Mouse (Mus musculus) neural tube, embryonic 11.5 days (tissue): ENCODE data around the gene Akap8. TPM values are rescaled to one million over a fixed set of nuclear protein-coding genes. Genes with fewer than 3 reads are reported as not detected.
A peak's percentile ranks its signal among the peaks of the same experiment; 100 is the strongest.

Experiments
- ATAC-seq: fragments of 200-750 bp; cut with Nextera tagmentation; 2 replicates; pipeline ENCODE4 v1.8.0; 2017; ENCODE audit warnings: moderate number of reproducible peaks, mild to moderate bottlenecking, moderate TSS enrichment, moderate library complexity; ENCODE audit not compliant: insufficient read depth, low FRiP score, low TSS enrichment
- DNase-seq: peaks from one replicate; pipeline ENCODE4 v3.0.0-alpha.2; 2015; ENCODE audit warnings: low spot score
- H3K27ac ChIP-seq: fragments of 300-500 bp; sonication (generic); 2 replicates; pipeline ENCODE4 v1.5.1; 2014; ENCODE audit warnings: low read depth, mild to moderate bottlenecking, low read length
- H3K27me3 ChIP-seq: fragments of 300-500 bp; sonication (generic); 2 replicates; pipeline ENCODE4 v1.6.1; 2014; ENCODE audit warnings: mild to moderate bottlenecking, low read length, mixed read lengths; ENCODE audit not compliant: control insufficient read depth, insufficient read depth
- H3K36me3 ChIP-seq: fragments of 300-500 bp; sonication (generic); 2 replicates; pipeline ENCODE4 v1.6.1; 2014; ENCODE audit warnings: mild to moderate bottlenecking, low read length, moderate library complexity, mixed read lengths; ENCODE audit not compliant: control insufficient read depth, insufficient read depth
- H3K4me1 ChIP-seq: fragments of 300-500 bp; sonication (generic); 2 replicates; pipeline ENCODE4 v1.6.1; 2014; ENCODE audit warnings: low read length, mixed read lengths; ENCODE audit not compliant: control insufficient read depth, insufficient read depth
- H3K4me2 ChIP-seq: fragments of 300-500 bp; sonication (generic); 2 replicates; pipeline ENCODE4 v1.6.1; 2014; ENCODE audit warnings: low read depth, mild to moderate bottlenecking, moderate library complexity
- H3K4me3 ChIP-seq: fragments of 300-500 bp; sonication (generic); 2 replicates; pipeline ENCODE4 v1.5.1; 2014; ENCODE audit warnings: low read depth, low read length
- H3K9ac ChIP-seq: fragments of 300-500 bp; sonication (generic); 2 replicates; pipeline ENCODE4 v1.6.1; 2014; ENCODE audit warnings: mild to moderate bottlenecking, low read length
- H3K9me3 ChIP-seq: fragments of 300-500 bp; sonication (generic); 2 replicates; pipeline ENCODE4 v1.6.1; 2016; ENCODE audit warnings: low read length; ENCODE audit not compliant: control insufficient read depth
- WGBS: fragments of 180-500 bp; shearing (Covaris S2); extraction: QIAGEN DNeasy Blood & Tissue Kit; methylation state at CpG from one replicate; pipeline ENCODE4 v1.1.7; 2014; 5-methylcytosine and 5-hydroxymethylcytosine counted together
- polyA plus RNA-seq: library from polyadenylated mRNA; unstranded; fragments of >200 nt; fragmentation: Nextera tagmentation; extraction: Ambion mirVana; gene quantifications from 2 replicates; pipeline ENCODE4 v1.2.1, GENCODE M21; 2014

The Akap8 gene
- polyA plus RNA-seq, 1 experiment from 2014 or later = 51.8 TPM

DNA sequence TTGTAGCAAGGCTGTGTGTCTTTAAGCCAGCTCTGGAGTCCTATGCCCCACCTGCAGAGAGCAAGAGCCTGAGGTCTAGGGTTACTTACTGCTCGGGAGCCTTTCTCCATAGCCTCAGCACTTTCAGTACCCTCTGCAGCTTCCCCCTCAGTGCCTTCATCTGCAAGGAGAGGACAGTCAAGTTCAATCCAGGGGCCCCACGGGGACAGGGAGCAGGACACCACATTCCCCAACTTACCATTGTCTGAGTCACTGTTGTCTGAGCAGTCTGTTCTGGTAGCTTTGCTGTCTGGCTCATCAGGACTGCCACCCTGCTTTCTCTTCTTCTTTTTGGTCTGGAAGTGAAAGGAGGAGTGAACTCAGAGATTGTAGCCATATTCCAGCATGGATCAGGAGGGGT lies 14.8 kb upstream of the Akap8 start:
- peaks cover 25% of the 10 kb centered on the region for H3K36me3 ChIP-seq
- no peaks in the 10 kb centered on the region for H3K27me3 ChIP-seq
- no peak overlapping the region for H3K9ac ChIP-seq

DNA sequence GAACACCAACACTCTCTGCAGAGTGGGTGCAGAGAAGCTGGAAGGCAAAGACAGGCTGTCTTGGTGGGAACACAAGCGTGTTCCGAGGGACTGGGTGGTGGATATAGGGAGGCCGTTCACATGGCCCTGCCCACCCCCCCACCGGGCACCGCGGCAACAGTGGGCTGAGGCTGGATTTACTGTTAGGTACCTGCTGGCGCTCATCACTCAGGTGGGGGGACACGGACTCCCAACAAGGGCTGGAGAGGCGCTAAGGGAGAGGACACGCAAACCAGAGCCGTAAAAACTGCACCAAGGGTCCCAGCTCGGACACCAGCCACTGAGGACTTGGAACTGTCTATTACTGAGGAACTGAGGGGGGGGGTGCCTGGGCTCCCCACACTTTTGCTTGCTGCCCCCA lies 13.9 kb upstream of the Akap8 start:
- H3K4me3 ChIP-seq = no peak overlapping the region
- ATAC-seq (no peak), DNase-seq (no peak)
- no peak overlapping the region for H3K9ac ChIP-seq
- no peaks in the 10 kb centered on the region for H3K27me3 ChIP-seq
- 94% methylated on average over 12 of the region's 12 CpGs for WGBS
- H3K36me3 ChIP-seq = peaks cover 25% of the 10 kb centered on the region
- H3K4me1 ChIP-seq = no peaks in the 10 kb centered on the region
- H3K4me2 ChIP-seq = no peak overlapping the region
- H3K9me3 ChIP-seq = no peaks in the 10 kb centered on the region
- H3K27ac ChIP-seq = no peak overlapping the region

More for the DNA sequence above, 14.8 kb upstream of the Akap8 start:
- no peak overlapping the region for H3K27ac ChIP-seq
- DNase-seq = no peak
- H3K4me1 ChIP-seq = no peaks in the 10 kb centered on the region
- H3K9me3 ChIP-seq = no peaks in the 10 kb centered on the region
- H3K4me3 ChIP-seq = no peak overlapping the region
- H3K4me2 ChIP-seq = no peak overlapping the region
- no peak for ATAC-seq
- 88% methylated on average over 2 of the region's 2 CpGs for WGBS

- H3K27me3 ChIP-seq = no peaks in the 10 kb centered on the region
- no peak overlapping the region for H3K9ac ChIP-seq
- H3K4me3 ChIP-seq = no peak overlapping the region
- WGBS = 92% methylated on average over 31 of the region's 31 CpGs
- no peak overlapping the region for H3K4me2 ChIP-seq
- no peaks in the 10 kb centered on the region for H3K9me3 ChIP-seq
- DNase-seq = no peak
- peaks cover 25% of the 10 kb centered on the region for H3K36me3 ChIP-seq
- no peaks in the 10 kb centered on the region for H3K4me1 ChIP-seq
- no peak for ATAC-seq
- no peak overlapping the region for H3K27ac ChIP-seq
Measured at GRCm38 (mm10) chr17:32333675-32334303, 12.8 kb upstream of the Akap8 start.

GRCm38 (mm10) chr17:32327501-32327900 lies 6.5 kb upstream of the Akap8 start:
- Histone ChIP-seq H3K9ac (no peak overlapping the region), H3K27me3 (no peaks in the 10 kb centered on the region), H3K36me3 (peaks cover 4% of the 10 kb centered on the region; the same call in 1 of the 2 replicates), H3K27ac (no peak overlapping the region), H3K4me3 (no peak overlapping the region), H3K4me1 (no peaks in the 10 kb centered on the region; the same call in 1 of the 2 replicates), H3K4me2 (no peak overlapping the region), H3K9me3 (no peaks in the 10 kb centered on the region)
- DNase-seq (no peak), ATAC-seq (no peak)

DNA sequence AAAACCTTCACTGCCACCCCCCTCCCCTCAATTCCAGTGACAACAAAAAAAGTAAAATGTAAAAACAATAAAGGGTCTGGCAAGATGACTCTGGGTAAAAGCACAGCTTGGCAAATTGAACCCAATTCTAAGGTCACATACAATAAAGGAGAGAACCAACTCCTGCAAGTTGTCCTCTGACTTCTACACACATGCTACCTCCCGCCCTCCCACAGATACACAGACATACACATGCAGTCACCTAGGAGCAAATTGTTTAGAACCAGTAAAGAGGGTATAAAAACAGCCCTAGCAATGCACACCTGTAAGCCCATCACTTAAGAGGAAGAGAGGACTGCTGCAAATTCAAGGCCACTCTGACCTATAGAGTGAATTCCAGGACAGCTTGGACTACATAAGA lies 1.8 kb upstream of the Akap8 start:
- Histone ChIP-seq H3K27me3 (no peaks in the 10 kb centered on the region), H3K9ac (no peak overlapping the region), H3K27ac (no peak overlapping the region), H3K4me1 (peaks cover 11% of the 10 kb centered on the region; the same call in 1 of the 2 replicates), H3K36me3 (peaks cover 4% of the 10 kb centered on the region), H3K9me3 (no peaks in the 10 kb centered on the region), H3K4me3 (no peak overlapping the region), H3K4me2 (no peak overlapping the region)
- DNase-seq (no peak), ATAC-seq (no peak)
- 91% methylated on average over 1 of the region's 1 CpGs for WGBS

DNA sequence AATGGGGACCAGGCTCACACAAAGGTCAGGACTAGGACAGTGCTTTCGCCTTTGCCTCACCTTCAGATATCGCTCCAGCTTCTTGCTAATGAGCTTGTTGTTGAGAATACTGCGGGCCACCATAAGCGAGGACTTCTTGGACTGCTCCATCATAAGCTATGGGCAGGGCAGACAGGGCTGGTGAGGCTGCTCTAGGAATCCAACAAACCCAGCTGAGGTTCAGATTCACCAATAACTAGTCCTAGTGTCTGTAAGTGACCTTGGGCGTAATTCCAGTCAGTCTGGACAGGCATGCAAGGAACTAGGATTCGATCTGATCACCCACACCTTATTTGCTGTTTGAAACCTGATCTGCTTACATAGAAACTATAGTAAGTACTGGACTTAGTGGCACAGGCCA lies 798 bp upstream of the Akap8 start:
- H3K4me3 ChIP-seq = peak overlapping the region; percentile 87
- ATAC-seq (no peak), DNase-seq (no peak)
- H3K27ac ChIP-seq = peak overlapping the region; percentile 94
- H3K4me1 ChIP-seq = peaks cover 11% of the 10 kb centered on the region; the same call in 1 of the 2 replicates
- no peaks in the 10 kb centered on the region for H3K27me3 ChIP-seq
- H3K4me2 ChIP-seq = peak overlapping the region; percentile 93
- no peaks in the 10 kb centered on the region for H3K9me3 ChIP-seq
- 24% methylated on average over 6 of the region's 6 CpGs for WGBS
- H3K9ac ChIP-seq = peak overlapping the region; percentile 73
- H3K36me3 ChIP-seq = peaks cover 13% of the 10 kb centered on the region

GRCm38 (mm10) chr17:32321390-32321734 lies 324 bp upstream of the Akap8 start:
- H3K27me3 ChIP-seq = no peaks in the 10 kb centered on the region
- DNase-seq (no peak), ATAC-seq (peak; percentile 79)
- H3K9me3 ChIP-seq = no peaks in the 10 kb centered on the region
- H3K4me1 ChIP-seq = peaks cover 11% of the 10 kb centered on the region; the same call in 1 of the 2 replicates
- peaks cover 17% of the 10 kb centered on the region for H3K36me3 ChIP-seq
- H3K9ac ChIP-seq = peak overlapping the region; percentile 73
- peak overlapping the region; percentile 87 for H3K4me3 ChIP-seq
- WGBS = 0% methylated on average over 21 of the region's 23 CpGs
- peak overlapping the region; percentile 94 for H3K27ac ChIP-seq
- H3K4me2 ChIP-seq = peak overlapping the region; percentile 93

DNA sequence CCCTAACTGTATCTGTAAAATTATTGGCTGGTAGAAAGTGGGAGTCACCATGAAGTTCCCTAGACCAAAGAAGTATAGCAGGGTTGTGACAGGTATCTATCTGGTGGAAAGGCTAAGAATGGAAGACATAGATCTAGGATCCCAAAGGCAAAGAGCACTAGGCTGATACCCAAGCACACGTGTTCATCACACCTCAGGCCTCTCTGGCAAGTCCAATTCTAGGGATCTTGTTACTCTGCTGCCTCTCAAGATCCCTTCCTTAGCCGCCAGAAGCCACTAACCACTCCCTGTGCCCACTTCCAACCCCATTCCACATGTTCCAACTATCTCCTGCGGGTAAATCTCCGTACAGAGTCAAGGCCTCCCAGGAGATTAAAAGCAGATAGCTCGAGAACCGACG lies 1.1 kb downstream of the Akap8 start:
- no peak for ATAC-seq
- Histone ChIP-seq H3K4me1 (peaks cover 11% of the 10 kb centered on the region; the same call in 1 of the 2 replicates), H3K4me3 (peak overlapping the region; percentile 87), H3K36me3 (peaks cover 25% of the 10 kb centered on the region), H3K27ac (peak overlapping the region; percentile 94; the same call in 1 of the 2 replicates), H3K9me3 (no peaks in the 10 kb centered on the region), H3K9ac (peak overlapping the region; percentile 89), H3K27me3 (no peaks in the 10 kb centered on the region), H3K4me2 (peak overlapping the region; percentile 93)
- WGBS = under 1% methylated on average over 7 of the region's 7 CpGs
- no peak for DNase-seq

GRCm38 (mm10) chr17:32317708-32318107 lies 3.3 kb downstream of the Akap8 start:
- Histone ChIP-seq H3K27ac (no peak overlapping the region), H3K4me2 (no peak overlapping the region), H3K9me3 (no peaks in the 10 kb centered on the region), H3K36me3 (peaks cover 36% of the 10 kb centered on the region), H3K4me3 (no peak overlapping the region), H3K9ac (no peak overlapping the region), H3K4me1 (peaks cover 11% of the 10 kb centered on the region; the same call in 1 of the 2 replicates), H3K27me3 (no peaks in the 10 kb centered on the region)
- WGBS = 93% methylated on average over 3 of the region's 3 CpGs
- no peak for ATAC-seq
- DNase-seq = no peak
